Mouse (Mus musculus): ENCODE results near the gene Akap1. TPM values are rescaled to one million over a fixed set of nuclear protein-coding genes. Genes with fewer than 3 reads are reported as not detected.

Akap1 gene
- total and polyA plus RNA-seq, 2 experiments from 2014 or later, result 28.6 to 53.2 TPM

- no peak overlapping the region for H3K4me3 ChIP-seq (ENCODE audit: low read depth, low read length)
- H3K27me3 ChIP-seq (ENCODE audit: insufficient read depth, low read length), result no peaks in the 10 kb centered on the region
- ATAC-seq, result no peak
- no peak for DNase-seq
- no peak for TF ChIP-seq CTCF (IDR thresholded peaks at IDR 0.05; ENCODE audit: low read depth)
- no peaks in the 10 kb centered on the region for H3K4me1 ChIP-seq (ENCODE audit: insufficient read depth)
- no peaks in the 10 kb centered on the region for H3K9me3 ChIP-seq (ENCODE audit: low read length)
- no peak overlapping the region for H3K9ac ChIP-seq
- 84% methylated on average over 10 of the region's 10 CpGs for WGBS
- no peak overlapping the region for H3K27ac ChIP-seq (ENCODE audit: low read depth, low read length)
- peaks cover 57% of the 10 kb centered on the region for H3K36me3 ChIP-seq (ENCODE audit: insufficient read depth)
- no peak overlapping the region for H3K4me2 ChIP-seq (ENCODE audit: low read depth)
Measured at GRCm38 (mm10) chr11:88840724-88841350, 23.5 kb downstream of the Akap1 start.

- 71% methylated on average over 8 of the region's 8 CpGs for WGBS
- no peak for ATAC-seq
- peaks cover 54% of the 10 kb centered on the region for H3K36me3 ChIP-seq (ENCODE audit: insufficient read depth)
Measured at GRCm38 (mm10) chr11:88840292-88840691, 24.1 kb downstream of the Akap1 start.

GRCm38 (mm10) chr11:88839379-88839778 is 25.0 kb downstream of the Akap1 start:
- Histone ChIP-seq H3K9me3 (ENCODE audit: low read length) (no peaks in the 10 kb centered on the region), H3K4me2 (ENCODE audit: low read depth) (no peak overlapping the region), H3K4me1 (ENCODE audit: insufficient read depth) (no peaks in the 10 kb centered on the region), H3K9ac (no peak overlapping the region), H3K27me3 (ENCODE audit: insufficient read depth, low read length) (no peaks in the 10 kb centered on the region), H3K4me3 (ENCODE audit: low read depth, low read length) (no peak overlapping the region), H3K27ac (ENCODE audit: low read depth, low read length) (no peak overlapping the region), H3K36me3 (ENCODE audit: insufficient read depth) (peaks cover 55% of the 10 kb centered on the region)
- 84% methylated on average over 6 of the region's 6 CpGs for WGBS
- no peak for ATAC-seq
- no peak for DNase-seq
- TF ChIP-seq CTCF (IDR thresholded peaks at IDR 0.05; ENCODE audit: low read depth), result no peak

More at GRCm38 (mm10) chr11:88840292-88840691, 24.1 kb downstream of the Akap1 start:
- no peak overlapping the region for H3K27ac ChIP-seq (ENCODE audit: low read depth, low read length)
- H3K9me3 ChIP-seq (ENCODE audit: low read length), result no peaks in the 10 kb centered on the region
- H3K27me3 ChIP-seq (ENCODE audit: insufficient read depth, low read length), result no peaks in the 10 kb centered on the region
- no peak overlapping the region for H3K4me2 ChIP-seq (ENCODE audit: low read depth)
- H3K4me1 ChIP-seq (ENCODE audit: insufficient read depth), result no peaks in the 10 kb centered on the region
- no peak overlapping the region for H3K4me3 ChIP-seq (ENCODE audit: low read depth, low read length)
- no peak for TF ChIP-seq CTCF (IDR thresholded peaks at IDR 0.05; ENCODE audit: low read depth)
- no peak for DNase-seq
- H3K9ac ChIP-seq, result no peak overlapping the region

- WGBS, result 89% methylated on average over 13 of the region's 13 CpGs
- H3K9ac ChIP-seq, result no peak overlapping the region
- DNase-seq (no peak), ATAC-seq (no peak)
- H3K4me1 ChIP-seq (ENCODE audit: insufficient read depth), result no peaks in the 10 kb centered on the region
- H3K27ac ChIP-seq (ENCODE audit: low read depth, low read length), result no peak overlapping the region
- no peaks in the 10 kb centered on the region for H3K9me3 ChIP-seq (ENCODE audit: low read length)
- no peaks in the 10 kb centered on the region for H3K27me3 ChIP-seq (ENCODE audit: insufficient read depth, low read length)
- H3K4me2 ChIP-seq (ENCODE audit: low read depth), result no peak overlapping the region
- no peak for TF ChIP-seq CTCF (IDR thresholded peaks at IDR 0.05; ENCODE audit: low read depth)
- H3K4me3 ChIP-seq (ENCODE audit: low read depth, low read length), result no peak overlapping the region
- H3K36me3 ChIP-seq (ENCODE audit: insufficient read depth), result peaks cover 54% of the 10 kb centered on the region
Measured at GRCm38 (mm10) chr11:88838630-88839029, 25.8 kb downstream of the Akap1 start.

GRCm38 (mm10) chr11:88834606-88835005 is 29.8 kb downstream of the Akap1 start:
- no peak overlapping the region for H3K4me2 ChIP-seq (ENCODE audit: low read depth)
- no peak overlapping the region for H3K4me3 ChIP-seq (ENCODE audit: low read depth, low read length)
- no peak overlapping the region for H3K27ac ChIP-seq (ENCODE audit: low read depth, low read length)
- H3K36me3 ChIP-seq (ENCODE audit: insufficient read depth), result peaks cover 65% of the 10 kb centered on the region
- ATAC-seq (no peak), DNase-seq (no peak)
- no peak for TF ChIP-seq CTCF (IDR thresholded peaks at IDR 0.05; ENCODE audit: low read depth)
- H3K9me3 ChIP-seq (ENCODE audit: low read length), result no peaks in the 10 kb centered on the region
- 90% methylated on average over 11 of the region's 11 CpGs for WGBS
- H3K27me3 ChIP-seq (ENCODE audit: insufficient read depth, low read length), result no peaks in the 10 kb centered on the region
- no peak overlapping the region for H3K9ac ChIP-seq
- H3K4me1 ChIP-seq (ENCODE audit: insufficient read depth), result no peaks in the 10 kb centered on the region

GRCm38 (mm10) chr11:88834134-88834533 is 30.3 kb downstream of the Akap1 start:
- Histone ChIP-seq H3K4me3 (ENCODE audit: low read depth, low read length) (no peak overlapping the region), H3K27ac (ENCODE audit: low read depth, low read length) (no peak overlapping the region), H3K27me3 (ENCODE audit: insufficient read depth, low read length) (no peaks in the 10 kb centered on the region), H3K4me1 (ENCODE audit: insufficient read depth) (no peaks in the 10 kb centered on the region), H3K9me3 (ENCODE audit: low read length) (no peaks in the 10 kb centered on the region), H3K9ac (no peak overlapping the region), H3K4me2 (ENCODE audit: low read depth) (no peak overlapping the region), H3K36me3 (ENCODE audit: insufficient read depth) (peaks cover 62% of the 10 kb centered on the region)
- WGBS, result 86% methylated on average over 14 of the region's 14 CpGs
- DNase-seq, result no peak
- no peak for TF ChIP-seq CTCF (IDR thresholded peaks at IDR 0.05; ENCODE audit: low read depth)
- ATAC-seq, result no peak

- peaks cover 54% of the 10 kb centered on the region for H3K36me3 ChIP-seq (ENCODE audit: insufficient read depth)
- TF ChIP-seq CTCF (IDR thresholded peaks at IDR 0.05; ENCODE audit: low read depth), result 0 out of 2 replicates have a peak, but pooled peaks have one; percentile 16
- no peaks in the 10 kb centered on the region for H3K4me1 ChIP-seq (ENCODE audit: insufficient read depth)
- no peak overlapping the region for H3K4me2 ChIP-seq (ENCODE audit: low read depth)
- 88% methylated on average over 4 of the region's 4 CpGs for WGBS
- ATAC-seq, result no peak
- H3K27ac ChIP-seq (ENCODE audit: low read depth, low read length), result no peak overlapping the region
- H3K27me3 ChIP-seq (ENCODE audit: insufficient read depth, low read length), result no peaks in the 10 kb centered on the region
- no peak overlapping the region for H3K4me3 ChIP-seq (ENCODE audit: low read depth, low read length)
- DNase-seq, result no peak
- no peaks in the 10 kb centered on the region for H3K9me3 ChIP-seq (ENCODE audit: low read length)
- H3K9ac ChIP-seq, result no peak overlapping the region
Measured at GRCm38 (mm10) chr11:88833099-88833498, 31.3 kb downstream of the Akap1 start.

Data from forebrain, postnatal 0 days (tissue).